Mouse (Mus musculus) stomach, embryonic 14.5 days (tissue): ENCODE measurements around the gene Pi4kb. TPM values are rescaled to one million over a fixed set of nuclear protein-coding genes. Genes with fewer than 3 reads are reported as not detected.
A peak's percentile ranks its signal among the peaks of the same experiment; 100 is the strongest.
"Not testable (repeated sequence)": the region's sequence is repeated elsewhere in the genome, so short reads cannot be mapped to it uniquely, and the experiment has no call there.

ENCODE experiments used
- ATAC-seq: fragments of 200-750 bp; cut with Nextera tagmentation; 2 replicates; pipeline ENCODE4 v1.8.0; 2017; ENCODE audit warnings: low read depth, moderate TSS enrichment; ENCODE audit not compliant: insufficient number of reproducible peaks, insufficient read depth, low FRiP score
- H3K27ac ChIP-seq: fragments of 300-500 bp; sonication (generic); 2 replicates; pipeline ENCODE4 v1.5.1; 2014; ENCODE audit warnings: mild to moderate bottlenecking, low read length, moderate library complexity, mixed read lengths
- H3K27me3 ChIP-seq: fragments of 300-500 bp; sonication (generic); 2 replicates; pipeline ENCODE4 v1.6.1; 2014; ENCODE audit warnings: low read length, control low read depth, mixed read lengths; ENCODE audit not compliant: control insufficient read depth, insufficient read depth
- H3K36me3 ChIP-seq: fragments of 300-500 bp; sonication (generic); 2 replicates; pipeline ENCODE4 v1.6.1; 2014; ENCODE audit warnings: mild to moderate bottlenecking, control low read depth, low read length, moderate library complexity, mixed read lengths; ENCODE audit not compliant: control insufficient read depth, insufficient read depth
- H3K4me1 ChIP-seq: fragments of 300-500 bp; sonication (generic); 2 replicates; pipeline ENCODE4 v1.6.1; 2014; ENCODE audit warnings: low read length, control low read depth, mixed read lengths; ENCODE audit not compliant: control insufficient read depth, insufficient read depth
- H3K4me2 ChIP-seq: fragments of 300-500 bp; sonication (generic); replicated peaks from 2 replicates; pipeline ENCODE4 v1.6.1; 2014; ENCODE audit warnings: low read depth, low read length, control low read depth
- H3K4me3 ChIP-seq: fragments of 300-500 bp; sonication (generic); 2 replicates; pipeline ENCODE4 v1.5.1; 2014; ENCODE audit warnings: low read depth, low read length, control low read depth
- H3K9ac ChIP-seq: fragments of 300-500 bp; sonication (generic); replicated peaks from 2 replicates; pipeline ENCODE4 v1.6.1; 2014; ENCODE audit warnings: low read depth, mild to moderate bottlenecking, control low read depth, low read length, moderate library complexity, mixed read lengths
- H3K9me3 ChIP-seq: fragments of 300-500 bp; sonication (generic); 2 replicates; pipeline ENCODE4 v1.6.1; 2016; ENCODE audit warnings: low read depth, low read length, control low read depth; ENCODE audit not compliant: control insufficient read depth
- WGBS: fragments of 180-500 bp; shearing (Covaris S2); extraction: QIAGEN DNeasy Blood & Tissue Kit; methylation state at CpG from one replicate; pipeline ENCODE4 v1.1.7; 2014; 5-methylcytosine and 5-hydroxymethylcytosine counted together
- polyA plus RNA-seq: library from polyadenylated mRNA; unstranded; fragments of >200 nt; fragmentation: Nextera tagmentation; extraction: Ambion mirVana; gene quantifications from 2 replicates; pipeline ENCODE4 v1.2.1, GENCODE M21; 2014

Pi4kb gene
- polyA plus RNA-seq, 1 experiment from 2014 or later = 24.7 TPM

GRCm38 (mm10) chr3:95015337-95015872, 40.9 kb downstream of the Pi4kb start, which contains the start of gene Zfp687:
Zfp687 (minus strand) TSS chr3:95015448.
- Histone ChIP-seq H3K4me1 (peaks cover 17% of the 10 kb centered on the region), H3K27me3 (no peaks in the 10 kb centered on the region), H3K9me3 (no peaks in the 10 kb centered on the region), H3K9ac (peak within 1 kb of the TSS; percentile 61), H3K4me2 (peak within 1 kb of the TSS; percentile 94), H3K27ac (peak within 1 kb of the TSS; percentile 99), H3K4me3 (peak within 1 kb of the TSS; percentile 82), H3K36me3 (peaks cover 18% of the 10 kb centered on the region)
- under 1% methylated on average over 37 of the region's 37 CpGs for WGBS
- ATAC-seq = peak; percentile 98

GRCm38 (mm10) chr3:95015891-95016531, 41.5 kb downstream of the Pi4kb start:
- Histone ChIP-seq H3K4me1 (peaks cover 17% of the 10 kb centered on the region), H3K27ac (peak overlapping the region; percentile 99), H3K4me2 (peak overlapping the region; percentile 72), H3K9ac (peak overlapping the region; percentile 61), H3K36me3 (peaks cover 12% of the 10 kb centered on the region), H3K27me3 (no peaks in the 10 kb centered on the region), H3K9me3 (no peaks in the 10 kb centered on the region), H3K4me3 (peak overlapping the region; percentile 82)
- peak; percentile 80 for ATAC-seq
- WGBS = under 1% methylated on average over 39 of the region's 40 CpGs

DNA sequence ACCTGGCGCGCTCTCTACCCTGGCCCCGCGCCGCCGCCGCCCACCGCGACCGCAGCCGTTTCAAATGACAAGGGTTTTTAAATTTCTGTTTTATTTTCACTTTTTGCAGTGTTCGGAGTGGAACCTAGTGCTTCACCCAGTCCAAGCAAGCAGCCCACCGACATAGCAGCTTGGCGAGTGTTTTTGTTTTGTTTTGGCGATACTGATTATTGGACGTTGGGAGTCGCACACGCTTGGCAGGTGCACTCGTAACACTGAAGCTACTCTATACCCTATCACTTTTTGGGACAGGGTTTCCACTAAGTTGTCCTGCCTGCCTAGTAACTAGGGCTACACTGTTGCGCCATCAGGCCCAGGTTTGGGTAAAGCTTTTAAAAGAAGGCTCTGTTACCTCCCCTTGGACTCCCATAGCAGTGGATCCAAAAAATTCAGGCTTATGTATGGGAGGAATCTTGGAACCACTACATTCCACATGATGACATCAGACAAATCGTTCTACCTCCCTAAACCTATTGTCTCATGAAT, 42.1 kb downstream of the Pi4kb start:
- peak overlapping the region; percentile 99; the same call in 1 of the 2 replicates for H3K27ac ChIP-seq
- WGBS = 4% methylated on average over 21 of the region's 21 CpGs
- peaks cover 7% of the 10 kb centered on the region for H3K36me3 ChIP-seq
- peak overlapping the region; percentile 72 for H3K4me2 ChIP-seq
- peak overlapping the region; percentile 82 for H3K4me3 ChIP-seq
- H3K4me1 ChIP-seq = peaks cover 17% of the 10 kb centered on the region
- H3K27me3 ChIP-seq = no peaks in the 10 kb centered on the region
- peak overlapping the region; percentile 2; the same call in 1 of the 2 replicates for H3K9ac ChIP-seq
- H3K9me3 ChIP-seq = no peaks in the 10 kb centered on the region
- no peak for ATAC-seq

DNA sequence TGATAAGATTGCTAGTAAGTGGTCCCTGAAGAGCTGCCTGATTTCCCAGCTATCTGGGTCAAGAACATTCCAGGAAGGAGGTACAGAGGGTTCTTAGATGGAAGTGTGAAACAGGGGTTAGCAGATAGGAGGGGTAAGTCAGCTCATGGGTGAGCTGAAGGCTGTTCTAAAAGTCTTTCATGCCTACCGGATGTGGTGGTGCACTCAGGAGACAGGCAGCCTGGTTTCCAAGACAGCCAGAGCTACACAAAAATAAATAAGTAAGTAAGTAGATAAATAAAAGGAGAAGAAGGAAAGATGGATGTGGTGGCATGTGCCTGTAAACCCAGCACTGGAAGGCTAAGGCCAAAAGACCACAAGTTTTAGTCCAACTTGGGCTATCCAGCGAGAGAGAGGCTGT, 44.2 kb downstream of the Pi4kb start:
- 84% methylated on average over 2 of the region's 2 CpGs for WGBS
- Histone ChIP-seq H3K4me2 (no peak overlapping the region), H3K9me3 (no peaks in the 10 kb centered on the region), H3K27me3 (no peaks in the 10 kb centered on the region), H3K4me1 (peaks cover 10% of the 10 kb centered on the region), H3K36me3 (no peaks in the 10 kb centered on the region), H3K9ac (no peak overlapping the region), H3K27ac (no peak overlapping the region), H3K4me3 (no peak overlapping the region)
- no peak for ATAC-seq

GRCm38 (mm10) chr3:95020956-95021355, 46.4 kb downstream of the Pi4kb start:
- not testable (repeated sequence) for H3K4me2 ChIP-seq, H3K4me3 ChIP-seq, H3K27me3 ChIP-seq, H3K9me3 ChIP-seq, H3K9ac ChIP-seq, H3K36me3 ChIP-seq, ATAC-seq, H3K27ac ChIP-seq
- peaks cover 16% of the 10 kb centered on the region; the same call in 1 of the 2 replicates for H3K4me1 ChIP-seq
- 90% methylated on average over 5 of the region's 5 CpGs for WGBS

DNA sequence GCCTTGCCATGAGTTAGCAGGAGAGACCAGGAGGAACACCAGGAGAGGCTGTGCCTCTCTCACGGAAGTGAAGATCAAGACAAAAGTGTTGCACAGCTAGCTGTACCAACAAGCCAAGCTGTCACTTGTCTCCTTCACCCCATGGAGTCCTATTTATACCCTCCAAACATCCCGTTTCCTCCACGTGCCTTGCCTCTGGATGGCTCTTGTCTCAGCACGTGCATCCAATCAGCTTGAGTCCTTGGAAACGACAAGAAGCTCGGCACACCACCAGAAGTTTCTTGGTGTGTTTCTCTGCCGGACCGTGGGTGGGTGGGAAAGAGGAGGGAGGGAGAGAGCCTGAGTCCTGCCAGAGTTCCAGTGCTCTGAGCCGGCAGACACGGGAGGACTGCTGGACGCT, 50.0 kb downstream of the Pi4kb start:
- Histone ChIP-seq H3K27ac (no peak overlapping the region), H3K27me3 (no peaks in the 10 kb centered on the region), H3K9ac (no peak overlapping the region), H3K4me3 (no peak overlapping the region), H3K4me2 (no peak overlapping the region; the same call in 1 of the 2 replicates), H3K4me1 (peaks cover 12% of the 10 kb centered on the region; the same call in 1 of the 2 replicates), H3K9me3 (no peaks in the 10 kb centered on the region), H3K36me3 (no peaks in the 10 kb centered on the region)
- 17% methylated on average over 11 of the region's 11 CpGs for WGBS
- no peak for ATAC-seq

DNA sequence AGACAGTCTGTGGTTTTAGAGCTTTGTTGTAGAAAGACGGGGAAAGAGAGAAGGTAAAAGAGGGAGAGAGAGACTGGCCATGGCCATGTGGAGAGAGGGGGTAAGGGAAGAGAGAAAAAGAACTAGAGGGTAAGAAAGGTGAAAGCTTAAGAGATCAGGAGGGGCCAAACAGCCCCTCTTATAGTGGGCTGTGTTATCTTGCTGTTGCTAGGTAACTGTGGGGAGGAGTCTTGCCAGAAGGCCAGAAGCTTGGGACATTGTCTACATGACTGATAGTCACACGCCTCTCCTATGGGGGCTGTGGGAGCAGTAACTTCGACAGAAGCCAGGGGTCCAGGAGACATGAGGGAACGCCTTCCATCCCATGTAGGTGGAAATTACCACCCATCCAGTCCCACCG, 50.7 kb downstream of the Pi4kb start:
- 25% methylated on average over 5 of the region's 5 CpGs for WGBS
- ATAC-seq = no peak
- no peak overlapping the region for H3K4me2 ChIP-seq

DNA sequence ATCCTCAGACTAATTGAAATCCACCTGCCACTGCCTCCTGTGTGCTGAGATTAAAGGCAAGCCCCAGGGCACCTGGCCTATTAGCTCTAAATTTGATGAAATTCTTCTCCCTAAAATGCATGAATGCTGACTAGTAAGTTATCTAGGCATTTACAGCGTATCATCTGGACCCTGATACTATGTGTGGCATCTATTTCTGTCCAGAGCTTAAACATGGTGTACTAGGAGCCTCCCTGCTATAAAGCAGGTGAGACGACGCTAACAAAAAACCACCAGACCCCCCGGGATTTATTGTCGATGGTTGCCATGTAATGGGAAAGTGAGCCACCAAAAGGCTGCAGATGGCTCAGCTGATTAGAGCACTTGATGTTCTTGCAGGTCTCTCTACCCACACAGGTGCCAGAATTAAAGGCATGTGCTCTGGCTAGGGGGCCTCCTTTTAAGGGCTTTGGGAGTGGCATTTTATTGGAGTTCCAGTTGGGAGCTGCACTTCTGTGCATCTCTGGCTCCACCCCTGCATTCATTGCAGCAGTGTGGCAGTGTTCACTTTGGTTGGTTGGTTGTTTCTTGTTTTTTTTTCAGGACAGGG, 52.6 kb downstream of the Pi4kb start:
- no peak for ATAC-seq
- no peak overlapping the region for H3K27ac ChIP-seq

More for the DNA sequence above, 50.7 kb downstream of the Pi4kb start:
- Histone ChIP-seq H3K4me3 (no peak overlapping the region), H3K27ac (no peak overlapping the region), H3K36me3 (no peaks in the 10 kb centered on the region), H3K4me1 (peaks cover 12% of the 10 kb centered on the region; the same call in 1 of the 2 replicates), H3K27me3 (no peaks in the 10 kb centered on the region), H3K9me3 (no peaks in the 10 kb centered on the region), H3K9ac (no peak overlapping the region)

More for the DNA sequence above, 52.6 kb downstream of the Pi4kb start:
- Histone ChIP-seq H3K9ac (no peak overlapping the region), H3K4me1 (peaks cover 12% of the 10 kb centered on the region; the same call in 1 of the 2 replicates), H3K27me3 (no peaks in the 10 kb centered on the region), H3K4me2 (no peak overlapping the region), H3K36me3 (peaks cover 12% of the 10 kb centered on the region), H3K4me3 (no peak overlapping the region), H3K9me3 (no peaks in the 10 kb centered on the region)
- 62% methylated on average over 5 of the region's 5 CpGs for WGBS
